In the genomic region with DNA sequence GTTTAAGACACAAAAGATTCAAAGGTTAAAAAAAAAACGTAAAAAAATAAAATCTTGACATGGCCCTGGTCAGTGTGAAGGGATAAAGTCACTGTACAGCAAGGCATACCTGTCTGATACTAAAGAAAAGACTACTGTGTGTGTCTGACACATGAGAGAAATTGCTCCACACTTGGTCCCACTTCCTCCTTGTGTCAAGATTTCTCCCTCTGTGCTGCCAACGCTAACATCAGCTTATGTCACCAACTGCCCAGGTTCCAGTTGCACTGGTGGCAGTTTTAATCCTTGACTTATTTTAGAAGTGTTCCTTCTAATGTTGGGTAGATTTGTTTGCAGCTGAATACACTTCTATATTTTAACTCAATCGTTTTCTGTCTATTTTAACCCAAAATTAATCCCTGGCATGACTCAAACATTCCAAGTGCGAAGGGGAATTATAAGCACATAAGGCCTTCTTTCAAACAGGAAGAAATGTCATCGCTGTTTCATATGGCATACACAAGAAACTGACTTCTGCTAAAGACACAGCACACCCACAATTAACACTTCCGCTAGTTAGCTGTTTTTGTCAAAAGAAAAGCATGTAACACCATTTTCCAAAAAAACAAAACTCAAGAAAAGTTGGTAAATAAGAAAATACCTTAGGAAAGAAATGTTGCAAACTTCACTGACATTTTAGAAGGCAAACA, we compare ENCODE assay signal across 18 mouse cellular contexts.
"Had no signal": no experiment of that assay in that cellular context is flagged by ENCODE, and none has a peak within 500 bp of the region (broad histone marks: within the 10 kb centered on the region; RNA-seq: fewer than 3 reads in every experiment).

No protein-coding gene starts in this region.

- H3K4me1 ChIP-seq: midbrain, embryonic 10.5 days; midbrain, embryonic 13.5 days; neural tube, embryonic 13.5 days had no signal

- H3K4me3 ChIP-seq: lung, embryonic 15.5 days; megakaryocyte, embryonic 14.5 days; midbrain, embryonic 10.5 days; midbrain, embryonic 13.5 days; myocyte; neural tube, embryonic 13.5 days had no signal

- H3K27me3 ChIP-seq: lung, embryonic 15.5 days; megakaryocyte, embryonic 14.5 days; midbrain, embryonic 13.5 days; neural tube, embryonic 13.5 days had no signal

- H3K9me3 ChIP-seq: lung, embryonic 15.5 days; megakaryocyte, embryonic 14.5 days; midbrain, embryonic 10.5 days; midbrain, embryonic 13.5 days; neural tube, embryonic 13.5 days had no signal

- H3K27ac ChIP-seq: liver, embryonic 14.5 days; lung, embryonic 15.5 days; midbrain, embryonic 10.5 days; midbrain, embryonic 13.5 days; neural tube, embryonic 13.5 days had no signal

- H3K4me2 ChIP-seq: liver, embryonic 11.5 days; lung, embryonic 15.5 days; midbrain, embryonic 13.5 days; neural tube, embryonic 13.5 days had no signal

- DNase-seq: kidney, adult 11 months; kidney, adult 9 months; kidney, postnatal 14 days; kidney, postnatal 4 days; liver, postnatal 0 days; lung, postnatal 14 days; lung, postnatal 4 days; thymus, adult 18-20 months; thymus, postnatal 36 days had no signal

- ATAC-seq: liver, postnatal 0 days; midbrain, embryonic 13.5 days; midbrain, embryonic 16.5 days had no signal

- H3K36me3 ChIP-seq: lung, embryonic 15.5 days; midbrain, embryonic 10.5 days; midbrain, embryonic 13.5 days; neural tube, embryonic 13.5 days had no signal

- H3K9ac ChIP-seq: liver, embryonic 14.5 days; liver, postnatal 0 days; lung, embryonic 15.5 days; midbrain, embryonic 13.5 days; neural tube, embryonic 13.5 days had no signal
